Mouse (Mus musculus) telencephalon, adult 2 months (tissue): ENCODE measurements at regions not wholly inside any gene's neighbourhood (a gene's known extent, or its start where the extent isn't known, plus 50 kb on each side); places are given as distances from the start of the nearest gene placed in this dataset.
A peak's percentile ranks its signal among the peaks of the same experiment; 100 is the strongest.

Source experiments
- DNase-seq: peaks from one replicate; pipeline ENCODE4 v3.0.0-alpha.2; 2011; ENCODE audit warnings: low read depth, low spot score

GRCm38 (mm10) chr8:30797341-30797740 is 2631.2 kb upstream of the 5930422O12Rik start:
- no peak for DNase-seq

DNA sequence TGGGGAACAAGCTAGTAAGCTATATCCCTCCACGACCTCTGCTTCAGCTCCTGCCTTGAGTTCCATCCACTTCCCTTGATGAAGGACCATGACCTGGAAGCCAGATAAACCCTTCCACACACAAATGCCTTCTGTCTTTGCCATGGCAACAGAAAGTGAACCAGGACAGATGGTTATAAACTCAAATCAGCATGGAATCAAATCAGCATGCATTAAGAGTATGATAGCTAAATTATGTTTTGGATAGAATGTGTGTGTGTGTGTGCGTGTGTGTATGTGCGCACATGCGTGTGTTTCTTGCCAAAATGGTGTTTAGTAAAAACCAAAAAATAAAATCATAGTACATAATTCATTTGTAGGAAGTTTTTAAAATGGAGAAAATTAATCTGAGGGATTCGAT is 2611.5 kb upstream of the 5930422O12Rik start:
- DNase-seq, result no peak

GRCm38 (mm10) chr8:30822835-30823587 is 2605.5 kb upstream of the 5930422O12Rik start:
- DNase-seq, result no peak

- DNase-seq, result no peak
These were observed 2604.9 kb upstream of the 5930422O12Rik start for GRCm38 (mm10) chr8:30823588-30823938.

DNA sequence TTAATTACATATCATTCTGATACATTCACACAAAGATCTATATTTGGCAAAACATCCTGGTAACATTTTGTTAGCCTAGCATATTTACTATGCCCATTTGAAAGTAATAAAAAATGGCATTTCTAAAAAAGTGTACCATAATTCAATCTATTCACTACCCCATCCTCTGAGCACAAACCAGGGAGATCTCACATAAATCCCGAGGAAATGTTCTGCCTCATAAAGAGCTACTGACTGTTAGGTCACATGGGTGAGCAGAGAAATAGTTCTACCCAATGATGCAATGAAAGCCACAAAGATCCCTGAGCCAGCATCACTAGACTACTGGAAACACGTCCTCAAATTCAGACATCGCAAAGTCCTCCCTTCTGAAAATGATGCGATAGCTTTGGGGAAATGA is 2602.5 kb upstream of the 5930422O12Rik start:
- DNase-seq, result no peak

- no peak for DNase-seq
These were observed 2590.5 kb upstream of the 5930422O12Rik start for GRCm38 (mm10) chr8:30838056-30838455.

- DNase-seq, result no peak
These were observed 2588.4 kb upstream of the 5930422O12Rik start for GRCm38 (mm10) chr8:30840064-30840463.

DNA sequence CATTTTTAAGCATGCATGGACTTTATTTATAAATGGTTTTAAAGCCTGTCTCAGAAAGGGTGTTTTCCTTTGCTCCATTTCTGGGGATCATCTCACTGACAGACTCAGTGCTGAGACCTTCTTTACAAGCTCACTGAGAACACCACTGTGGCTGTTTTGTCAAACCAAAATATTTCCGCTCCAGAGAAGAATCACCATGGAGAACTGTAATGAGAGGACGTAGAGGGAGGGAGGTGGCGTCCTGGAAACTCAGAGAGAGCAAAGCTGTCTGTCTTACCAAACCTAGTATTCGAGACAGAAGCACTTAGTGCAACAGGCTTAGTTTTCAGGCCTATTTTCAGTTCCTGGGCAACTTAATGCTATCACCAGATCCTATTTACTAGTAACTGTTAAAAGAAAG is 2565.5 kb upstream of the 5930422O12Rik start:
- DNase-seq, result no peak

GRCm38 (mm10) chr8:30906044-30906695 is 2522.3 kb upstream of the 5930422O12Rik start:
- DNase-seq, result no peak

DNA sequence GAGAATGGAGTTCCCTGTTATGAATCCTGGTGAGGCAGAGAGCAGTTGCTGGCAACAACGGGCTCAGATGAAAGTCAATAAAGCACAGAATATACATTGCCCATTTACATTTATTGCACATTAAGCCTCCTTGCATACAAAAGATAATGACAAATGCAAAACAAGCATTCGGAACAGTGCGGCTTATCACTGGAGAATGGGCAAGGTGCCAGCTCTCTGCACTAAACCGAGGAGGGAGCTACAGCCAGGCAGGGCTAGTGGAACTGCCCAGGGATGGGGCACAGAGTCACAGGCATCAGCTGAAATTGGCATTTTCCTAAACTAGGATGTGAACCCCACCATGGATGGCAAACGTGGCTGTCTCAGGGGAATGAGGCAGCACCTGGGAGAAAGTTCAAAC is 2514.8 kb upstream of the 5930422O12Rik start:
- DNase-seq, result no peak

DNA sequence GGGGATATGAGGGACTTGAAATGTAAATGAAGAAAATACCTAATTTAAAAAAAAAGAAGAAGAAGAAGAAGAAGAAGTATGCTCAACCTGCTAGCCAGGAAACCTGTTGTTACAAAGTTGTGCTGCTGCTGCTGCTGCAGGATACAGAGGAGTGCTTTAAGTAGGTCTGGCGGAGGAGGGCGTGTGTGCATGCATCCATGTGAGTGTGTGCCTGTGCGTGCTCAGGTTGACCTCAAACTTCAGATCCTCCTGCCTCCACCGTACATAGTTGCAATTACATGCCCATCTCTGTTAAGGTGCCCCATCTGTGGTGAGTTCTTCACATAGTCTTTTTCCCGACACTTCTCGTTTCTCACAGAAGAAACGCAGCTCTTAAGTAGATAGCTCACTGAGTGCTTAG is 2513.4 kb upstream of the 5930422O12Rik start:
- peak; percentile 10 for DNase-seq

DNA sequence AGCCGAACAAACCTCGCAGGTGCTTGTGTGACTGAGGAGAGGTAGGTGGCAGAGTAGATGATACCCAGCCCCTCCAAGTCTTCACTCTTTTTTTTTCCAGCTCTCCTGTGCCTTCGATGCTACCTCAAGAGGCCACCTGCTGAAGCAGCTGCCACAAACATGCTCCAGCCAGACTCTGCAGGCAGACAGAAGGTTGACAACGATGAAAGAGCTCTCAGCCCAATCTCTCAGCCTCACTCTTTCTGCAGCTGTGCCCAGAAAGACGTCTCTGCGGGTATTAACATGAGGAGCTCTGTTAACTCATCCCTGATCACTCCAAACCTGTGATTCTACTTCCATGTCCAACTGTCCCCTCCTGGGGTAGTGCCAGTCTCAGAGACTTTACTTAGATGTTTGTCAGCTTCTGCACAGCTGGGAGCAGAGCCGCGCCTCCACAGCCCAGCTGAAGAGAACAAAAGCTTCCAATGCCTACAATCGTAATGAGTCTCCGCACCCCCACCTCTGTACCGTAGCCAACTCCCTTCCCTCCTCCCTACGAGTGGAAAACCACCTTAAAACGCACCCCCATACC is 2512.8 kb upstream of the 5930422O12Rik start:
- DNase-seq, result peak; percentile 38

DNA sequence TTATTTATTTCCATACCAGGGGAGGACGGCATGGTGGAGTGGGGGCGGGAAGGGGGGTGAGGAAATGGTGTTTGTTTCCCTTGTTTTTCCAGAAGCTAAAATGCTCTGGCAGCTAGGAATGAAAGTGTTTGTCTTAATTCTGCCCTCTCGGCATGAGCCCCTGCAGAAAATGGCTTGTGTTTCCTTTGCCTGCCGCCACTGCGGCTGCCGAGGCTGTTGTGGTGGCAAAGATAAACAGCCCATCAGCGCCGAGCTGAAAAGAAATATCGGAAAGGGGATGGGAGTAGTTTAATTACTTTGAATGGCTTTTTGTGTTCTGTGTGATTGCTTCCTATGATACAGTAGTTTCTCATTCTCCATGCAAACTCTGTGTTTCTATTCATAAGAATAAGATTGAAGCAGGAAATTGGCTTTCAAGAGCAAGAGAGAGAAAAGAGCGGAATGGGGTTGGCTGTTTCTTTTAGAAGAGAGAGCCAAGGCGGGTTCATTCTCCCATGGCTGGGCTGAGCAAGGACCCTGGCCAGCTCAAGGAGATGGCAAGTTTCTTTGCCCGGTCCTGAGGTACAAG is 2512.2 kb upstream of the 5930422O12Rik start:
- DNase-seq, result peak; percentile 17

DNA sequence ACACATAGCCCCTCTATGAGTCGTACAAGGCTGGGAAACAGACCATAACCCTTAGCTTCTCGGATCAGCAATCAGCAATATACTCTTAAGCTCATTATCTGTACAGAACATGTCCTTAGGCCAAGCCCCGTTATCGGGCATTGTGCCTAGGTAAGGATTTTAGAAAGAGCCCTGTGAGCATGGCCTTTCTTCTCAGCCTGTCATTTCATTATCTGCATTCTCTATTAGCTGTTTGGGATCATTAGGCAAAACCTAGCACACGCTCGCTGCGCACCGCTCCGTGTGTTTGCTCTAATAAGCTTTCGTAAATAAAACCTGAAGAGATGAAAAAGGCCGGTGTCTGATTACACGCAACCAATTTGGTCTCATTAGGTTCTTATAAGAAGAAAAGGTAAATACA is 2507.1 kb upstream of the 5930422O12Rik start:
- DNase-seq, result no peak

DNA sequence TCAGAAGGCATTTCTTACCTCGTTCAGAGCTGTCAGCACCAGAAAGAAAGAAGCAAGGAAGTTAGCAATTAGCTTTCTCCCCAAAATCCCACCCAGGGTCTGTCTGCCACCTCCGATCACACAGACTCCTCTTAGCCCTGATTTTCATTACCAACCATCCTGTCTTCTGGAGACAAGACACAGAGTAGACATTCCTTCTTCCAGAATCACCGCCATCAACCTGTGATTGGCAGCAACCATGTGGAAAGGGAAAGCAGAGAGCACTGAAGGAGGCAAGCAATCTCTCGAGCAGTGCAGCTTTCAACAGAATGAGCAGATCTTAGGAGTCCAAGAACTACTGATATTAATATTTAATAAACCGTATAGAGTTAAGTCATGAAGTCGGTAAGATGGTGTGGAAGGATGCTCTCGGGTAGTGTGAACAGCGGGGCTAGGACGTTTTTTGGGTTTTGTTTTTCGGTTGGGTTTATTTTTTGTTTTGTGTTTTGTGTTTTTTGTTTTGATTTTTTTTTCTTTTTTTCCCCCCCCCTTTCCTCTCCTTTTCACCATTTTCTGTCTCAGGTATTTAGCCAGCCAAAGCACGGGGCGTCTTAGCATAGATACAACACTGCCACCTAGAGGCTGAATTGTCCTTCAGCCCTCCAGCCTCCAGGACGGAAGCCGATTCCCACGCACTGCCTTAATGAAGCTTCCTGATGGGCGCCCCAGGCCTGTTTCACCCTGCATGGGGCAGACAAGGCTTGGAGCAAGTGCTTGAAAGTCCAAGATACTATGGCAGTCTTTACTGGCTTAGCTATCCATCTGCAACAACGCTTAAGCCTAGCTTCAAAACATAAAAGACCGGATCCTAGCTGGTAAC is 2505.0 kb upstream of the 5930422O12Rik start:
- peak; percentile 81 for DNase-seq

DNA sequence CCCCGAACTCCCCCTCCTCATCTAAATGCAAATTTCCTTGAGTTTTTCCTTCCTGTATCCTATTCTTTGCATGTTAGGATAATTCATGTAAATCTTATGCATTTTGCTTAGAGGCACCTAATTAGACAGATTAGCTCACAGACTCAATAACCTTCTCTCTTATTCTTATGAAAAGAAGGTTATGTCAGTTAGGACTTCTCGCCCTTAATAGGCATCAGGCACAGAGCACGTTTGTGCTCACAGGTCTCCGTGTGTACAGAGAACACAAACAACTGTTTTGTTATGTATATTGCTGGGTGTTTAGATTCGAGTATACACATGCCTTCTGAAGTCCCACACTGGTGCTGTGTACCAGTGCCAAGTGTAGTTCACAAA is 2504.4 kb upstream of the 5930422O12Rik start:
- DNase-seq, result no peak

- DNase-seq, result no peak
These were observed 2503.9 kb upstream of the 5930422O12Rik start for GRCm38 (mm10) chr8:30924656-30925055.

DNA sequence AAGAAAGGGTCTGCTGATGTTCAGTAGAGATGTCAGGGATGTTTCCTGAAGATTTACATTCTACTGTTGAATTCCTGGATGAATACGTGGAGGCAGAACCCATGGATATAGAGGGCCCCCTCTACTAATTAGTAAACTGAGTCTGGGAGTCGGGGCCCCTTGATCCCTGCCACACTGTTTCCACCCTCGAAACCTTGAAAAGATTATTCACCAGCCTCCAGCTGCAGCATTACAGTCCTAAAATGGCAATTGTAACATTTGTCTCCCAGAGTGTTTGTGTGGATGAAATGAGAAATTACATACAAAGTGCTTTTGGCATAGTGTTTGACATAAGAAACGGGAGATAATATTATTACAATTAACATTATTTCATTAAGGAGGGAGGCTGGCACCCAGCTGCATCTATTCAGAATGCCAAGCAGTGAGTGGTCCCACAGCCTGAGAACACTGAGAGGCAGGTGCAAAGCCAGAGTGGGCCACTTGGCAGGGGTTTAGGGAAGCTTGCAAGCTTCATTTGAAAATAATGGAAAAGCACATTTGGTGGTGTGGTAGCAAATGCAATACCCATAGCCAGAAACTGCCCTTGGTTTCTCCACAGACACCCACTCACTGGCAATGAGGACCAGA is 2490.9 kb upstream of the 5930422O12Rik start:
- no peak for DNase-seq

GRCm38 (mm10) chr8:30940901-30941300 is 2487.6 kb upstream of the 5930422O12Rik start:
- DNase-seq, result no peak

- DNase-seq, result no peak
These were observed 2486.9 kb upstream of the 5930422O12Rik start for GRCm38 (mm10) chr8:30941511-30942175.
